Comparison of ENCODE assay signal across 16 mouse cellular contexts in genomic region chr16:64285306-64285705, GRCm38 (mm10).
"Had no signal": no experiment of that assay in that cellular context is flagged by ENCODE, and none has a peak within 500 bp of the region (broad histone marks: within the 10 kb centered on the region; RNA-seq: fewer than 3 reads in every experiment).

No protein-coding gene starts in this region.

- H3K9me3 ChIP-seq: neural tube, embryonic 13.5 days; neural tube, embryonic 15.5 days; stomach, embryonic 15.5 days had no signal

- H3K4me1 ChIP-seq: neural tube, embryonic 13.5 days; neural tube, embryonic 15.5 days; stomach, embryonic 15.5 days had no signal

- DNase-seq: retina, postnatal 1 day; right cerebral cortex, adult 18-20 months; right cerebral cortex, postnatal 14 days; right cerebral cortex, postnatal 25 days; right cerebral cortex, postnatal 4 days; spleen, adult 18-20 months; thymus, adult 18-20 months; thymus, adult 2 months; thymus, postnatal 14 days; thymus, postnatal 25 days; thymus, postnatal 36 days; thymus, postnatal 4 days had no signal

- H3K27me3 ChIP-seq: neural tube, embryonic 13.5 days; neural tube, embryonic 15.5 days; stomach, embryonic 15.5 days had no signal

- H3K9ac ChIP-seq: neural tube, embryonic 13.5 days; neural tube, embryonic 15.5 days; stomach, embryonic 15.5 days had no signal

- H3K27ac ChIP-seq: neural tube, embryonic 13.5 days; neural tube, embryonic 15.5 days; stomach, embryonic 15.5 days; stomach, postnatal 0 days had no signal

- H3K4me2 ChIP-seq: neural tube, embryonic 13.5 days; neural tube, embryonic 15.5 days; stomach, embryonic 15.5 days had no signal

- H3K36me3 ChIP-seq: neural tube, embryonic 13.5 days; neural tube, embryonic 15.5 days; stomach, embryonic 15.5 days had no signal

- H3K4me3 ChIP-seq: neural tube, embryonic 13.5 days; neural tube, embryonic 15.5 days; stomach, embryonic 15.5 days had no signal
